Mouse (Mus musculus) heart, embryonic 11.5 days (tissue): ENCODE results near the gene Notch1. TPM values are rescaled to one million over a fixed set of nuclear protein-coding genes. Genes with fewer than 3 reads are reported as not detected.

Source experiments
- ATAC-seq: fragments of 200-750 bp; cut with Nextera tagmentation; replicated peaks from 2 replicates; pipeline ENCODE4 v1.8.0; 2017; ENCODE audit warnings: moderate library complexity; ENCODE audit not compliant: insufficient number of reproducible peaks, low FRiP score, low TSS enrichment
- H3K27ac ChIP-seq: fragments of 300-500 bp; sonication (generic); 2 replicates; pipeline ENCODE4 v1.5.1; 2014; ENCODE audit warnings: mild to moderate bottlenecking, low read depth, low read length
- H3K27me3 ChIP-seq: fragments of 300-500 bp; sonication (generic); 2 replicates; pipeline ENCODE4 v1.6.1; 2014; ENCODE audit warnings: mild to moderate bottlenecking, low read length, mixed read lengths; ENCODE audit not compliant: control insufficient read depth, insufficient read depth
- H3K36me3 ChIP-seq: fragments of 300-500 bp; sonication (generic); 2 replicates; pipeline ENCODE4 v1.6.1; 2014; ENCODE audit warnings: mild to moderate bottlenecking, low read length, moderate library complexity, mixed read lengths; ENCODE audit not compliant: control insufficient read depth, insufficient read depth
- H3K4me1 ChIP-seq: fragments of 300-500 bp; sonication (generic); 2 replicates; pipeline ENCODE4 v1.6.1; 2014; ENCODE audit warnings: low read length; ENCODE audit not compliant: control insufficient read depth, insufficient read depth
- H3K4me2 ChIP-seq: fragments of 300-500 bp; sonication (generic); 2 replicates; pipeline ENCODE4 v1.6.1; 2014; ENCODE audit warnings: mild to moderate bottlenecking, moderate library complexity
- H3K4me3 ChIP-seq: fragments of 300-500 bp; sonication (generic); 2 replicates; pipeline ENCODE4 v1.5.1; 2014; ENCODE audit warnings: low read depth, low read length
- H3K9ac ChIP-seq: fragments of 300-500 bp; sonication (generic); 2 replicates; pipeline ENCODE4 v1.6.1; 2014; ENCODE audit warnings: mild to moderate bottlenecking, low read depth, low read length, moderate library complexity
- H3K9me3 ChIP-seq: fragments of 300-500 bp; sonication (generic); replicated peaks from 2 replicates; pipeline ENCODE4 v1.6.1; 2016; ENCODE audit warnings: low read length; ENCODE audit not compliant: control insufficient read depth
- WGBS: fragments of 180-500 bp; shearing (Covaris S2); extraction: QIAGEN DNeasy Blood & Tissue Kit; methylation state at CpG from one replicate; pipeline ENCODE4 v1.1.7; 2014; ENCODE audit not compliant: insufficient replicate concordance; 5-methylcytosine and 5-hydroxymethylcytosine counted together
- polyA plus RNA-seq: library from polyadenylated mRNA; unstranded; fragments of >200 nt; fragmentation: Nextera tagmentation; extraction: Ambion mirVana; gene quantifications from 2 replicates; pipeline ENCODE4 v1.2.1, GENCODE M21; 2014

The Notch1 gene
- polyA plus RNA-seq, 1 experiment from 2014 or later = 23.5 TPM

- Histone ChIP-seq H3K4me1 (peaks cover 15% of the 10 kb centered on the region), H3K4me3 (peak overlapping the region; percentile 93), H3K4me2 (peak overlapping the region; percentile 72), H3K27ac (peak overlapping the region; percentile 91), H3K27me3 (no peaks in the 10 kb centered on the region), H3K9me3 (no peaks in the 10 kb centered on the region), H3K36me3 (no peaks in the 10 kb centered on the region), H3K9ac (peak overlapping the region; percentile 75)
- peak; percentile 85 for ATAC-seq
- WGBS = under 1% methylated on average over 44 of the region's 44 CpGs
These were observed 70.6 kb downstream of the Notch1 start for GRCm38 (mm10) chr2:26445666-26446445.

GRCm38 (mm10) chr2:26444946-26445665, 71.4 kb downstream of the Notch1 start, which contains the start of gene Sec16a:
Gene Sec16a, minus strand, starts transcription at chr2:26445216.
- H3K9me3 ChIP-seq = no peaks in the 10 kb centered on the region
- H3K4me3 ChIP-seq = peak within 1 kb of the TSS; percentile 93
- peaks cover 7% of the 10 kb centered on the region for H3K36me3 ChIP-seq
- WGBS = under 1% methylated on average over 61 of the region's 61 CpGs
- H3K27me3 ChIP-seq = no peaks in the 10 kb centered on the region
- peak within 1 kb of the TSS; percentile 91 for H3K27ac ChIP-seq
- H3K4me1 ChIP-seq = peaks cover 15% of the 10 kb centered on the region
- peak within 1 kb of the TSS; percentile 87 for H3K4me2 ChIP-seq
- peak within 1 kb of the TSS; percentile 92 for H3K9ac ChIP-seq
- ATAC-seq = peak; percentile 92

GRCm38 (mm10) chr2:26444368-26444767, 72.1 kb downstream of the Notch1 start:
- 1% methylated on average over 15 of the region's 15 CpGs for WGBS
- H3K9ac ChIP-seq = peak overlapping the region; percentile 92
- H3K9me3 ChIP-seq = no peaks in the 10 kb centered on the region
- peak overlapping the region; percentile 86 for H3K27ac ChIP-seq
- peaks cover 14% of the 10 kb centered on the region for H3K36me3 ChIP-seq
- peaks cover 15% of the 10 kb centered on the region for H3K4me1 ChIP-seq
- no peaks in the 10 kb centered on the region for H3K27me3 ChIP-seq
- H3K4me2 ChIP-seq = peak overlapping the region; percentile 87
- H3K4me3 ChIP-seq = peak overlapping the region; percentile 93
- ATAC-seq = no peak

GRCm38 (mm10) chr2:26443876-26444275, 72.6 kb downstream of the Notch1 start:
- H3K27ac ChIP-seq = peak overlapping the region; percentile 86; the same call in 1 of the 2 replicates
- peak overlapping the region; percentile 87 for H3K4me2 ChIP-seq
- peak overlapping the region; percentile 92 for H3K9ac ChIP-seq
- no peak for ATAC-seq
- H3K4me3 ChIP-seq = peak overlapping the region; percentile 93
- H3K4me1 ChIP-seq = peaks cover 15% of the 10 kb centered on the region
- H3K27me3 ChIP-seq = no peaks in the 10 kb centered on the region
- H3K9me3 ChIP-seq = no peaks in the 10 kb centered on the region
- peaks cover 18% of the 10 kb centered on the region for H3K36me3 ChIP-seq
- 9% methylated on average over 3 of the region's 3 CpGs for WGBS

- Histone ChIP-seq H3K27me3 (no peaks in the 10 kb centered on the region), H3K36me3 (peaks cover 25% of the 10 kb centered on the region), H3K4me3 (no peak overlapping the region), H3K9ac (no peak overlapping the region), H3K4me2 (no peak overlapping the region), H3K27ac (no peak overlapping the region), H3K9me3 (no peaks in the 10 kb centered on the region), H3K4me1 (peaks cover 15% of the 10 kb centered on the region)
- WGBS = 87% methylated on average over 1 of the region's 1 CpGs
- no peak for ATAC-seq
These were observed 73.6 kb downstream of the Notch1 start for GRCm38 (mm10) chr2:26442843-26443242.

- no peak overlapping the region for H3K4me2 ChIP-seq
- H3K4me3 ChIP-seq = no peak overlapping the region
- no peak overlapping the region for H3K9ac ChIP-seq
- H3K27ac ChIP-seq = no peak overlapping the region
- no peaks in the 10 kb centered on the region for H3K9me3 ChIP-seq
- no peak for ATAC-seq
- no peaks in the 10 kb centered on the region for H3K27me3 ChIP-seq
- H3K4me1 ChIP-seq = peaks cover 11% of the 10 kb centered on the region
- peaks cover 25% of the 10 kb centered on the region for H3K36me3 ChIP-seq
- WGBS = 78% methylated on average over 5 of the region's 5 CpGs
These were observed 74.8 kb downstream of the Notch1 start for GRCm38 (mm10) chr2:26441688-26442087.

DNA sequence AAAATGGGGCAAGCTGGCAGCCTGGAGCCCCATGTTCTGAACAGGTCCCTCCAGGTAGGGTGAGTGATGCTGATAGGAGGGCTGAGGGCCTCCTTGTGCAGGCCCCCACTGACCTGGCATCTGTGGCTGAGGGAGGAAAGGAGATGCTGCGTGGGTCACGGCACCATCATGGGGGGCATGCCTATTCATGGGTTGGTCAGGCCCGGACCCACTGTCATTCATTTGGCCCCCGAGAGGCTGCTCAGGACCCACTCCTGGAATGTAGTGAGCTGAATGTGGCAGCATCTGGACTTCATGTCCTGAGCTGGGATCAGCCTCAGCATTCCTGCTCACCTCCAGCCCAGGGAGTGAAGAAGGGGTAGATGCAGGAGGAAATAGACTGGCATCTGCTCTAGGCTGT, 75.2 kb downstream of the Notch1 start:
- H3K4me1 ChIP-seq = peaks cover 7% of the 10 kb centered on the region
- H3K9me3 ChIP-seq = no peaks in the 10 kb centered on the region
- no peak overlapping the region for H3K4me2 ChIP-seq
- no peak overlapping the region for H3K9ac ChIP-seq
- no peak overlapping the region for H3K27ac ChIP-seq
- H3K27me3 ChIP-seq = no peaks in the 10 kb centered on the region
- H3K4me3 ChIP-seq = no peak overlapping the region
- 92% methylated on average over 4 of the region's 4 CpGs for WGBS
- no peak for ATAC-seq
- H3K36me3 ChIP-seq = peaks cover 25% of the 10 kb centered on the region

- no peak for ATAC-seq
- H3K9ac ChIP-seq = no peak overlapping the region
- peaks cover 7% of the 10 kb centered on the region for H3K4me1 ChIP-seq
- H3K4me2 ChIP-seq = no peak overlapping the region
- H3K27ac ChIP-seq = no peak overlapping the region
- WGBS = 88% methylated on average over 6 of the region's 6 CpGs
- H3K36me3 ChIP-seq = peaks cover 32% of the 10 kb centered on the region
- H3K27me3 ChIP-seq = no peaks in the 10 kb centered on the region
- no peak overlapping the region for H3K4me3 ChIP-seq
- no peaks in the 10 kb centered on the region for H3K9me3 ChIP-seq
These were observed 76.8 kb downstream of the Notch1 start for GRCm38 (mm10) chr2:26439671-26440070.
